Mouse (Mus musculus) CD4-positive helper T cell, adult 2 months (primary cell): ENCODE results near the gene Nppc.
A peak's percentile ranks its signal among the peaks of the same experiment; 100 is the strongest.

Experiments used
- DNase-seq: peaks from one replicate; pipeline ENCODE4 v3.0.0-alpha.2; 2012; ENCODE audit warnings: low read depth, missing footprints, low spot score

Gene Nppc

GRCm38 (mm10) chr1:86670279-86671038, at the start of gene Nppc:
Gene Nppc (minus strand): TSS chr1:86670571.
- peak; percentile 17 for DNase-seq

- no peak for DNase-seq
Measured at GRCm38 (mm10) chr1:86719391-86719790, 49.0 kb upstream of the Nppc start.

GRCm38 (mm10) chr1:86718190-86718589, 47.8 kb upstream of the Nppc start:
- no peak for DNase-seq

GRCm38 (mm10) chr1:86713054-86713453, 42.7 kb upstream of the Nppc start:
- no peak for DNase-seq

- DNase-seq: no peak
Measured at GRCm38 (mm10) chr1:86712045-86712444, 41.7 kb upstream of the Nppc start.

- DNase-seq: no peak
Measured at GRCm38 (mm10) chr1:86709546-86709945, 39.2 kb upstream of the Nppc start.

GRCm38 (mm10) chr1:86705461-86705860, 35.1 kb upstream of the Nppc start:
- DNase-seq: no peak

GRCm38 (mm10) chr1:86703965-86704326, 33.6 kb upstream of the Nppc start:
- no peak for DNase-seq

GRCm38 (mm10) chr1:86703300-86703964, 33.1 kb upstream of the Nppc start, which contains the start of gene Dis3l2:
Gene Dis3l2 (plus strand): TSS chr1:86703808.
- peak; percentile 82 for DNase-seq

- no peak for DNase-seq
Measured at GRCm38 (mm10) chr1:86700367-86700766, 30.0 kb upstream of the Nppc start.

- no peak for DNase-seq
Measured at GRCm38 (mm10) chr1:86699346-86700136, 29.2 kb upstream of the Nppc start.

GRCm38 (mm10) chr1:86698721-86699120, 28.4 kb upstream of the Nppc start:
- peak; percentile 9 for DNase-seq

- no peak for DNase-seq
Measured at GRCm38 (mm10) chr1:86696948-86697347, 26.6 kb upstream of the Nppc start.

GRCm38 (mm10) chr1:86691027-86691426, 20.7 kb upstream of the Nppc start:
- no peak for DNase-seq

- DNase-seq: no peak
Measured at GRCm38 (mm10) chr1:86687236-86687635, 16.9 kb upstream of the Nppc start.

- no peak for DNase-seq
Measured at GRCm38 (mm10) chr1:86678667-86679066, 8.3 kb upstream of the Nppc start.

- no peak for DNase-seq
Measured at GRCm38 (mm10) chr1:86677624-86678023, 7.3 kb upstream of the Nppc start.

- no peak for DNase-seq
Measured at GRCm38 (mm10) chr1:86675126-86675525, 4.8 kb upstream of the Nppc start.

- no peak for DNase-seq
Measured at GRCm38 (mm10) chr1:86674385-86674784, 4.0 kb upstream of the Nppc start.

- DNase-seq: peak; percentile 23
Measured at GRCm38 (mm10) chr1:86669552-86670273, 658 bp downstream of the Nppc start.

- no peak for DNase-seq
Measured at GRCm38 (mm10) chr1:86665091-86665490, 5.3 kb downstream of the Nppc start.

GRCm38 (mm10) chr1:86657071-86657470, 13.3 kb downstream of the Nppc start:
- DNase-seq: no peak
